Mouse (Mus musculus): ENCODE results near the gene Gpr153. TPM values are rescaled to one million over a fixed set of nuclear protein-coding genes. Genes with fewer than 3 reads are reported as not detected.

Gene Gpr153
- polyA plus RNA-seq, 1 experiment from 2014 or later = 11.1 TPM

DNA sequence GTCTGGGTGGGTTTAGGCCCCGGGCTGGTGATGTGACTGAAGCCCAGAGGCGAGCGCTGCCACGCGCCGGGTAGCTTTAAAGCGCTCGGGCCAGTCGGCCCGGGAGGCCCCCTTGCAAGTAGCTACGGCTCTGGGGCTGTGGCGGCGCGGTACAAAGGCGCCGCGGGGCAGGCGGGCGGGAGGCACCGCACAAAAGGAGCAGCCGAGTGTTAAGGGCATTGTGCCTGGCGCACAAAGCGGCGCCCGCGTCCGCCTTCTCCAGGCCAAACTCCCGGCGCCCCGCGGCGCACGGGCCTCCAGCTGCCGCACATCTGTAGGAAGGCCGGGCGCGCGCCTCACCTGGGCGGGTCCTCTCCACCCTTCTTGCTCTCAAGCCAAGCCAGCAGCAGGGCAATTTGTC lies 16.4 kb downstream of the Gpr153 start:
- no peak overlapping the region for H3K27ac ChIP-seq (ENCODE audit: low read length)
- no peak for TF ChIP-seq EP300 (IDR thresholded peaks at IDR 0.05)
- no peaks in the 10 kb centered on the region for H3K36me3 ChIP-seq (ENCODE audit: insufficient read depth, low read length)
- ATAC-seq (no peak), DNase-seq (ENCODE audit: low spot score) (no peak)
- peaks cover 70% of the 10 kb centered on the region for H3K27me3 ChIP-seq (replicated peaks; ENCODE audit: insufficient read depth, low read length)
- no peak overlapping the region for H3K4me3 ChIP-seq (ENCODE audit: low read depth, low read length)
- no peak overlapping the region for H3K9ac ChIP-seq (replicated peaks; ENCODE audit: low read depth)
- H3K4me1 ChIP-seq (ENCODE audit: insufficient read depth, low read depth, low read length) = no peaks in the 10 kb centered on the region
- H3K4me2 ChIP-seq (replicated peaks; ENCODE audit: low read depth, low read length) = no peak overlapping the region
- WGBS = 3% methylated on average over 32 of the region's 39 CpGs
- H3K9me3 ChIP-seq (ENCODE audit: low read length) = no peaks in the 10 kb centered on the region

GRCm38 (mm10) chr4:152290991-152291390 lies 17.0 kb downstream of the Gpr153 start:
- Histone ChIP-seq H3K27ac (ENCODE audit: low read length) (no peak overlapping the region), H3K36me3 (ENCODE audit: insufficient read depth, low read length) (no peaks in the 10 kb centered on the region), H3K9me3 (ENCODE audit: low read length) (no peaks in the 10 kb centered on the region), H3K4me3 (ENCODE audit: low read depth, low read length) (no peak overlapping the region), H3K27me3 (replicated peaks; ENCODE audit: insufficient read depth, low read length) (peaks cover 67% of the 10 kb centered on the region), H3K9ac (replicated peaks; ENCODE audit: low read depth) (no peak overlapping the region), H3K4me2 (replicated peaks; ENCODE audit: low read depth, low read length) (no peak overlapping the region), H3K4me1 (ENCODE audit: insufficient read depth, low read depth, low read length) (no peaks in the 10 kb centered on the region)
- TF ChIP-seq EP300 (IDR thresholded peaks at IDR 0.05) = no peak
- TF ChIP-seq CTCF (IDR thresholded peaks at IDR 0.05) = no peak
- no peak for DNase-seq (ENCODE audit: low spot score)
- ATAC-seq = no peak
- 31% methylated on average over 11 of the region's 11 CpGs for WGBS

GRCm38 (mm10) chr4:152291562-152291961 lies 17.5 kb downstream of the Gpr153 start, which contains the start of gene Hes3:
Gene Hes3, minus strand, starts transcription at chr4:152291662.
- DNase-seq (ENCODE audit: low spot score) = no peak
- Histone ChIP-seq H3K36me3 (ENCODE audit: insufficient read depth, low read length) (no peaks in the 10 kb centered on the region), H3K27ac (ENCODE audit: low read length) (no peak within 1 kb of the TSS), H3K27me3 (replicated peaks; ENCODE audit: insufficient read depth, low read length) (peaks cover 61% of the 10 kb centered on the region), H3K4me1 (ENCODE audit: insufficient read depth, low read depth, low read length) (no peaks in the 10 kb centered on the region), H3K4me2 (replicated peaks; ENCODE audit: low read depth, low read length) (no peak within 1 kb of the TSS), H3K4me3 (ENCODE audit: low read depth, low read length) (no peak within 1 kb of the TSS), H3K9me3 (ENCODE audit: low read length) (no peaks in the 10 kb centered on the region), H3K9ac (replicated peaks; ENCODE audit: low read depth) (no peak within 1 kb of the TSS)
- WGBS = 29% methylated on average over 6 of the region's 6 CpGs
- TF ChIP-seq CTCF (IDR thresholded peaks at IDR 0.05) (no peak), EP300 (IDR thresholded peaks at IDR 0.05) (no peak)
- ATAC-seq = no peak

- H3K4me1 ChIP-seq (ENCODE audit: insufficient read depth, low read depth, low read length) = no peaks in the 10 kb centered on the region
- no peaks in the 10 kb centered on the region for H3K36me3 ChIP-seq (ENCODE audit: insufficient read depth, low read length)
- H3K27me3 ChIP-seq (replicated peaks; ENCODE audit: insufficient read depth, low read length) = peaks cover 54% of the 10 kb centered on the region
- ATAC-seq (no peak), DNase-seq (ENCODE audit: low spot score) (no peak)
- TF ChIP-seq EP300 (IDR thresholded peaks at IDR 0.05) (no peak), CTCF (IDR thresholded peaks at IDR 0.05) (no peak)
- H3K27ac ChIP-seq (ENCODE audit: low read length) = no peak overlapping the region
- WGBS = 15% methylated on average over 12 of the region's 12 CpGs
- H3K4me2 ChIP-seq (replicated peaks; ENCODE audit: low read depth, low read length) = no peak overlapping the region
- no peaks in the 10 kb centered on the region for H3K9me3 ChIP-seq (ENCODE audit: low read length)
- no peak overlapping the region for H3K9ac ChIP-seq (replicated peaks; ENCODE audit: low read depth)
- H3K4me3 ChIP-seq (ENCODE audit: low read depth, low read length) = no peak overlapping the region
Measured at GRCm38 (mm10) chr4:152292102-152292765, 18.2 kb downstream of the Gpr153 start.

DNA sequence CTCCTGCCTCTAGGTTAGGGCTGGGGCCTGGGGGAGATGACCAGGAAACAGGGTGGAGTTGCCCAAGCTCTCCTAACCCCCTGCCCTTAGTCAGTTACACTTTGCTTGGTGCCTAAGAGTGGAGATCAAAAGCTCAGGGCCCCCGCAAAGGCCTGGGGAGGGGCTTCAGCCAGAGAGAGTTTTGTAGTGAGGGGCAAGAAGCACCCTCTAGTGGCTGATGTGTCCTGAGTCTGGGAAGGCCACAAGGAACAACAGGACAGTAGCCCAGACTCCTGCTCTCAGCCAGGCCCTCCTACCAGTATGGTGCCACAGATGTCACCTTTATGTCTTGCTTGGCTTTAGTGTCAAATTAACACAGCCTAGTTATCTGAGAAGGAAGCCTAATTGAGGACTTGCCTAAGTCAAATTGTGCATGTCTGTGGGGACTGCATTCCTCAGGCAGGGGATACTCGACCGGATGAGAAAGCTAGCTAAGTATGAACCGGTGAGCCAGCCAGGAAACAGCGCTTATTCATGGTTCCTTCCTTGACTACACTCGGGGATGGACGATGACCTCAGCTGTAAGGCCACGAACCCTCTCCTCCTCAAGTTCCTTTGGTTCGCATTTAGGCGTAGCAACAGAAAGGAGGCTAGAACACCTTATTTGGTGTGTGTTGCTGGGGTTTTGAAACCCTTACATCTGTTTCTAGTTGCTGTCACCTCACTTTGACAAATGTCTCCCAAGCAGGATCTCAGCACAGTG lies 20.3 kb downstream of the Gpr153 start:
- WGBS = 29% methylated on average over 10 of the region's 10 CpGs
- peak; percentile 4 for DNase-seq (ENCODE audit: low spot score)

GRCm38 (mm10) chr4:152295916-152296315 lies 21.9 kb downstream of the Gpr153 start:
- H3K27ac ChIP-seq (ENCODE audit: low read length) = no peak overlapping the region
- TF ChIP-seq EP300 (IDR thresholded peaks at IDR 0.05) (no peak), CTCF (IDR thresholded peaks at IDR 0.05) (no peak)
- H3K4me3 ChIP-seq (ENCODE audit: low read depth, low read length) = no peak overlapping the region
- H3K4me2 ChIP-seq (replicated peaks; ENCODE audit: low read depth, low read length) = no peak overlapping the region
- H3K4me1 ChIP-seq (ENCODE audit: insufficient read depth, low read depth, low read length) = peaks cover 10% of the 10 kb centered on the region; the same call in 1 of the 2 replicates
- DNase-seq (ENCODE audit: low spot score) = peak; percentile 64
- no peak overlapping the region for H3K9ac ChIP-seq (replicated peaks; ENCODE audit: low read depth)
- 21% methylated on average over 4 of the region's 4 CpGs for WGBS
- ATAC-seq = no peak
- H3K9me3 ChIP-seq (ENCODE audit: low read length) = no peaks in the 10 kb centered on the region
- no peaks in the 10 kb centered on the region for H3K36me3 ChIP-seq (ENCODE audit: insufficient read depth, low read length)
- peaks cover 26% of the 10 kb centered on the region for H3K27me3 ChIP-seq (replicated peaks; ENCODE audit: insufficient read depth, low read length)

More for the DNA sequence above, 20.3 kb downstream of the Gpr153 start:
- H3K4me3 ChIP-seq (ENCODE audit: low read depth, low read length) = no peak overlapping the region
- no peak overlapping the region for H3K9ac ChIP-seq (replicated peaks; ENCODE audit: low read depth)
- TF ChIP-seq CTCF (IDR thresholded peaks at IDR 0.05) (peak; percentile 32), EP300 (IDR thresholded peaks at IDR 0.05) (no peak)
- peaks cover 10% of the 10 kb centered on the region; the same call in 1 of the 2 replicates for H3K4me1 ChIP-seq (ENCODE audit: insufficient read depth, low read depth, low read length)
- no peaks in the 10 kb centered on the region for H3K9me3 ChIP-seq (ENCODE audit: low read length)
- no peak for ATAC-seq
- H3K27ac ChIP-seq (ENCODE audit: low read length) = no peak overlapping the region
- no peaks in the 10 kb centered on the region for H3K36me3 ChIP-seq (ENCODE audit: insufficient read depth, low read length)
- peaks cover 39% of the 10 kb centered on the region for H3K27me3 ChIP-seq (replicated peaks; ENCODE audit: insufficient read depth, low read length)
- no peak overlapping the region for H3K4me2 ChIP-seq (replicated peaks; ENCODE audit: low read depth, low read length)

Measured in lung, postnatal 0 days (tissue).